Mouse (Mus musculus): Measurements from ENCODE around the gene Miox. TPM values are rescaled to one million over a fixed set of nuclear protein-coding genes. Genes with fewer than 3 reads are reported as not detected.

Miox gene
- total RNA-seq (2014; rRNA removed; ENCODE audit: low replicate concordance), result not detected in 2 replicates
- polyA plus RNA-seq (2015; fragmentation: Nextera tagmentation; extraction: Ambion mirVana), result not detected in 2 replicates

DNA sequence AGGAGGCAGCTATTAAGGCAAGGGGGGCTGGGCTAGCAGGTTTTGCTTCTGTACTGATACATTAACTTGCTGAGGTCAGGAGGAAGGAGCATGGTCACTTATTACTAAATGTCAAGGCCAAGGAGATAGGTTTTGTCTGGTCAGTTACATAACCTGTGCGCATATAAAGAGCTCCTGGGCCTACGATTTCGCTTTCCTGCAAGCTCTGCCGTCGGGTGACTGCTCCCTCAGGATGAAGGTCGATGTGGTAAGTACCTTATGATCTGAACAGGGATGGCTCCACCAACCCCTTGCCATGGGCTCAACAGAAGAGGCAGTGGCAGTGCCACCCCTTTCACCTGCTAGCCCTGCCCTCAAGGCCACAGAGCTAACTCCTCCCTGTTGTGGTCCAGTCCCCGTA lies at the start of gene Miox:
TSS of gene Miox (plus strand) at position 128 of the 400 bp plus-strand sequence.
- WGBS, result 80% methylated on average over 7 of the region's 7 CpGs
- H3K36me3 ChIP-seq (replicated peaks; ENCODE audit: control insufficient read depth, insufficient read depth, low read length), result no peaks in the 10 kb centered on the region

DNA sequence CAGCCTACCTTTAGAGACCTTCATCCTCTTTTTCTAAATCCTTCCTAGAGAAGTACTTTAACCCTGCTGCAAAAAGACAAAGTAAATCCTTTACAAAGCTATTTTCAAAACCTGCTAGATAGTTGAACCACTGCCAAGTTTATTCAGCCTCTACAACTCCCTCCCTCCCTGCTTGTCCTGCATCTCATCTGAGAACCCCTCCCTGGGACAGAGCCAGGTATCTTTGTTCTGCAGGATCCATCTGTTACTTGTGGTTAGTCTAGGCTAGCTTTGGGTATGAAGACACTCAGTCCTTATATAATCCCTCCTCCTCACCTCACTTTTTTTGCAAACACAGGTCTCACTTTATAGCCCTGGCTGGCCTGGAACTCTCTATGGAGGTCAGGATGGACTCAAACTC lies 49.2 kb upstream of the Miox start:
- no peaks in the 10 kb centered on the region for H3K27me3 ChIP-seq (ENCODE audit: control insufficient read depth, insufficient read depth, low read length)
- no peak overlapping the region for H3K27ac ChIP-seq (ENCODE audit: low read depth)
- H3K36me3 ChIP-seq (replicated peaks; ENCODE audit: control insufficient read depth, insufficient read depth, low read length), result peaks cover 78% of the 10 kb centered on the region
- no peaks in the 10 kb centered on the region for H3K9me3 ChIP-seq (replicated peaks; ENCODE audit: control insufficient read depth, low read length)
- TF ChIP-seq EP300 (IDR thresholded peaks at IDR 0.05; ENCODE audit: low read depth) (no peak), CTCF (IDR thresholded peaks at IDR 0.05; ENCODE audit: low read depth) (no peak)
- H3K4me3 ChIP-seq (ENCODE audit: low read depth, low read length), result no peak overlapping the region
- DNase-seq (ENCODE audit: low spot score) (no peak), ATAC-seq (ENCODE audit: insufficient read depth, low read depth) (no peak)
- no peaks in the 10 kb centered on the region for H3K4me1 ChIP-seq (ENCODE audit: control insufficient read depth, insufficient read depth)
- no peak overlapping the region for H3K4me2 ChIP-seq (ENCODE audit: low read depth, low read length)
- H3K9ac ChIP-seq (replicated peaks; ENCODE audit: low read depth, low read length), result no peak overlapping the region

More for the DNA sequence above, at the start of gene Miox:
- no peaks in the 10 kb centered on the region for H3K27me3 ChIP-seq (ENCODE audit: control insufficient read depth, insufficient read depth, low read length)
- no peak within 1 kb of the TSS for H3K4me3 ChIP-seq (ENCODE audit: low read depth, low read length)
- no peak for ATAC-seq (ENCODE audit: insufficient read depth, low read depth)
- no peak within 1 kb of the TSS for H3K4me2 ChIP-seq (ENCODE audit: low read depth, low read length)
- H3K9me3 ChIP-seq (replicated peaks; ENCODE audit: control insufficient read depth, low read length), result no peaks in the 10 kb centered on the region
- H3K27ac ChIP-seq (ENCODE audit: low read depth), result no peak within 1 kb of the TSS
- TF ChIP-seq EP300 (IDR thresholded peaks at IDR 0.05; ENCODE audit: low read depth), result no peak
- TF ChIP-seq CTCF (IDR thresholded peaks at IDR 0.05; ENCODE audit: low read depth), result no peak
- H3K9ac ChIP-seq (replicated peaks; ENCODE audit: low read depth, low read length), result no peak within 1 kb of the TSS
- H3K4me1 ChIP-seq (ENCODE audit: control insufficient read depth, insufficient read depth), result no peaks in the 10 kb centered on the region
- DNase-seq (ENCODE audit: low spot score), result no peak

DNA sequence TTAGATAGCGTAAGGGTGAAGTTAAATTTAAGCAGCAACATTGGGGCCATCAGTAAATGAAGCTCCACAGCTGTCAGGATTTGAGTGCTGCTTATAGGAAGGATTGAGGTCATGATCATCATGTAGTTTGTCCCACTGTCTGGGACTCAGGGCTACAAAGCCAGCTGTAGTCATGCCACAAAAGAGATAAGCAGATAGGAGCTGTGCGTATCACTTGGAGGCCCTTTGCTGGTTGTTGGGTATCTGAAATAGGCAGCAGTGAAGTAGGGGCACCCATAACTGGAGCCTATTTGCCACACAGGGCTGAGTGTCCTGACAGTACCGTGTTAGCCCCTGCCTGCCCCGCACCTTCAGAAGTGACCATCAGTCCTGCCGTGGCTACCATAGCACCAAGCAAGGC lies 48.7 kb upstream of the Miox start:
- TF ChIP-seq EP300 (IDR thresholded peaks at IDR 0.05; ENCODE audit: low read depth), result no peak
- no peak for TF ChIP-seq CTCF (IDR thresholded peaks at IDR 0.05; ENCODE audit: low read depth)
- ATAC-seq (ENCODE audit: insufficient read depth, low read depth), result no peak
- H3K27ac ChIP-seq (ENCODE audit: low read depth), result no peak overlapping the region
- H3K36me3 ChIP-seq (replicated peaks; ENCODE audit: control insufficient read depth, insufficient read depth, low read length), result peaks cover 78% of the 10 kb centered on the region
- H3K9me3 ChIP-seq (replicated peaks; ENCODE audit: control insufficient read depth, low read length), result no peaks in the 10 kb centered on the region
- no peaks in the 10 kb centered on the region for H3K4me1 ChIP-seq (ENCODE audit: control insufficient read depth, insufficient read depth)
- H3K4me3 ChIP-seq (ENCODE audit: low read depth, low read length), result no peak overlapping the region
- H3K9ac ChIP-seq (replicated peaks; ENCODE audit: low read depth, low read length), result no peak overlapping the region
- 90% methylated on average over 5 of the region's 5 CpGs for WGBS
- no peak for DNase-seq (ENCODE audit: low spot score)
- no peaks in the 10 kb centered on the region for H3K27me3 ChIP-seq (ENCODE audit: control insufficient read depth, insufficient read depth, low read length)
- H3K4me2 ChIP-seq (ENCODE audit: low read depth, low read length), result no peak overlapping the region

DNA sequence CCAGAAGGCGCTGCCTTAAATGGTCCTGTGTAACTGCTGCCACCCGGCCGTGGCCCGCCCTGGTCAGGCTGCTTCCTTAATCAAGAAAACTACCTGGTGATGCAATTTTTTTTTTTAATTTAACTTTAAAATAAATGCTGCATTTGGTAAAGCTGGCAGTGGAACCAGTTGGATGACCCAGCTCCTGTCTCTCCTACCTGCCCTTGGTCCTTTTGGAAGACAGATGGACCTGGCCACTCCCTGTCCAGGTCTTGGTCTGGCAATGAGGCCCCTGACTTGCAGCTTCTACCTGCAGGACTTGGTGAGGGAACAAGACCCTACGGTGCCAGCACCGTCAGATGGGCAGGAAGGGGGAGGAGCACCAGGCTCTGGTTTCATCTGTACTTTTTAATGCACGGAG lies 48.1 kb upstream of the Miox start:
- Histone ChIP-seq H3K4me3 (ENCODE audit: low read depth, low read length) (no peak overlapping the region), H3K36me3 (replicated peaks; ENCODE audit: control insufficient read depth, insufficient read depth, low read length) (peaks cover 78% of the 10 kb centered on the region), H3K9ac (replicated peaks; ENCODE audit: low read depth, low read length) (no peak overlapping the region), H3K4me2 (ENCODE audit: low read depth, low read length) (no peak overlapping the region), H3K27me3 (ENCODE audit: control insufficient read depth, insufficient read depth, low read length) (no peaks in the 10 kb centered on the region), H3K27ac (ENCODE audit: low read depth) (no peak overlapping the region), H3K4me1 (ENCODE audit: control insufficient read depth, insufficient read depth) (no peaks in the 10 kb centered on the region), H3K9me3 (replicated peaks; ENCODE audit: control insufficient read depth, low read length) (no peaks in the 10 kb centered on the region)
- ATAC-seq (ENCODE audit: insufficient read depth, low read depth), result no peak
- no peak for DNase-seq (ENCODE audit: low spot score)
- no peak for TF ChIP-seq CTCF (IDR thresholded peaks at IDR 0.05; ENCODE audit: low read depth)
- no peak for TF ChIP-seq EP300 (IDR thresholded peaks at IDR 0.05; ENCODE audit: low read depth)
- 82% methylated on average over 7 of the region's 7 CpGs for WGBS

- Histone ChIP-seq H3K27ac (ENCODE audit: low read depth) (no peak overlapping the region), H3K4me3 (ENCODE audit: low read depth, low read length) (no peak overlapping the region), H3K27me3 (ENCODE audit: control insufficient read depth, insufficient read depth, low read length) (no peaks in the 10 kb centered on the region), H3K4me1 (ENCODE audit: control insufficient read depth, insufficient read depth) (no peaks in the 10 kb centered on the region), H3K9me3 (replicated peaks; ENCODE audit: control insufficient read depth, low read length) (no peaks in the 10 kb centered on the region), H3K4me2 (ENCODE audit: low read depth, low read length) (no peak overlapping the region), H3K36me3 (replicated peaks; ENCODE audit: control insufficient read depth, insufficient read depth, low read length) (peaks cover 77% of the 10 kb centered on the region), H3K9ac (replicated peaks; ENCODE audit: low read depth, low read length) (no peak overlapping the region)
- no peak for ATAC-seq (ENCODE audit: insufficient read depth, low read depth)
- WGBS, result 90% methylated on average over 5 of the region's 5 CpGs
- TF ChIP-seq EP300 (IDR thresholded peaks at IDR 0.05; ENCODE audit: low read depth) (no peak), CTCF (IDR thresholded peaks at IDR 0.05; ENCODE audit: low read depth) (no peak)
- no peak for DNase-seq (ENCODE audit: low spot score)
These were observed 47.6 kb upstream of the Miox start for GRCm38 (mm10) chr15:89286582-89286981.

GRCm38 (mm10) chr15:89288227-89288767 lies 45.9 kb upstream of the Miox start:
- Histone ChIP-seq H3K9ac (replicated peaks; ENCODE audit: low read depth, low read length) (no peak overlapping the region), H3K4me2 (ENCODE audit: low read depth, low read length) (no peak overlapping the region), H3K4me1 (ENCODE audit: control insufficient read depth, insufficient read depth) (no peaks in the 10 kb centered on the region), H3K4me3 (ENCODE audit: low read depth, low read length) (no peak overlapping the region), H3K27me3 (ENCODE audit: control insufficient read depth, insufficient read depth, low read length) (no peaks in the 10 kb centered on the region), H3K27ac (ENCODE audit: low read depth) (no peak overlapping the region), H3K36me3 (replicated peaks; ENCODE audit: control insufficient read depth, insufficient read depth, low read length) (peaks cover 76% of the 10 kb centered on the region), H3K9me3 (replicated peaks; ENCODE audit: control insufficient read depth, low read length) (no peaks in the 10 kb centered on the region)
- no peak for TF ChIP-seq EP300 (IDR thresholded peaks at IDR 0.05; ENCODE audit: low read depth)
- no peak for TF ChIP-seq CTCF (IDR thresholded peaks at IDR 0.05; ENCODE audit: low read depth)
- ATAC-seq (ENCODE audit: insufficient read depth, low read depth) (no peak), DNase-seq (ENCODE audit: low spot score) (no peak)
- WGBS, result 85% methylated on average over 23 of the region's 23 CpGs

Measured in heart, postnatal 0 days (tissue).